Mouse (Mus musculus): Measurements from ENCODE around the gene Zfp248.

- no peak for TF ChIP-seq UBTF (IDR thresholded peaks at IDR 0.05; ENCODE audit: borderline replicate concordance, insufficient read depth, low read depth, low read length)
- TF ChIP-seq CTCF (IDR thresholded peaks at IDR 0.05 in 2 of 3, conservative IDR thresholded peaks at IDR 0.05 in 1 of 3; ENCODE audit: control insufficient read depth in 1 of 3, insufficient read depth in 1 of 3, low read depth in 2 of 3, low read length in 3 of 3, poor library complexity in 1 of 3, severe bottlenecking in 1 of 3) = no peak
- TF ChIP-seq CHD1 (IDR thresholded peaks at IDR 0.05; ENCODE audit: low read depth, low read length) = no peak
- no peak for TF ChIP-seq SMC3 (IDR thresholded peaks at IDR 0.05; ENCODE audit: low read depth, low read length)
- TF ChIP-seq MAX (IDR thresholded peaks at IDR 0.05; ENCODE audit: low read length) = no peak
- no peak for TF ChIP-seq POLR2A (IDR thresholded peaks at IDR 0.05; ENCODE audit: control insufficient read depth in 1 of 2, insufficient read depth in 1 of 2, low read depth in 1 of 2, low read length in 2 of 2, poor library complexity in 1 of 2)
- no peak for TF ChIP-seq ZNF384 (IDR thresholded peaks at IDR 0.05; ENCODE audit: low read depth, low read length)
- TF ChIP-seq MAFK (IDR thresholded peaks at IDR 0.05; ENCODE audit: borderline replicate concordance, low read depth, low read length) = no peak
- TF ChIP-seq POLR2AphosphoS5 (IDR thresholded peaks at IDR 0.05; ENCODE audit: borderline replicate concordance, low read depth, low read length) = no peak
Observed at GRCm38 (mm10) chr6:118380630-118381029, 74.7 kb downstream of the Zfp248 start.
